Mouse (Mus musculus) adrenal gland (tissue): ENCODE results near the gene Olfr1491.

Experiments used
- intact Hi-C: fragments of 180-260 bp; cut with DNase I; formaldehyde crosslinking; loops from one replicate; pipeline ENCODE4 v1.15.1; 2025
- long read RNA-seq, 2 experiments: library from polyadenylated mRNA; unstranded; transcript quantifications; one replicate each; pipeline ENCODE4 v2.0.0; 2020; ENCODE audit warnings: borderline replicate concordance in 1 of 2; ENCODE audit not compliant: insufficient replicate concordance in 1 of 2

The Olfr1491 gene
- long read RNA-seq, experiment 1: 0 reads
- long read RNA-seq, experiment 2: 0 reads

DNA sequence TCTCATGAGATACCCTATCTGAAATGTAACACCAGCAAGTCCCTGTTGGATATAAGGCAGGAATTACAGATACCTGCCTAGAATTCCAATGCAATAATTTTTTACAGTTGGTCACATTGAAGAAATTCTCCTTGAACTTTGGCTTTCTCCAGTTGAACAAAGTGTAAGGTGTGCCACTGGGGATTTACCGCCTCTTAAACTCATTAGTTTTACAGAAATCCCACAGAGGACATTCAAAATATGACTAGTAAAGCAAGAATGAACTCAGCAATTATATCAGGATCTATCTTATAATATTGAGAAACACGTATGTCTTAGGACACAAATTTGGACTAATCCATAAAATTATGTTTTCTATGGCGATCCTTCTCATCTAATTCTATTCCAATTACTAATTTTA, at the start of gene Olfr1491:
Gene Olfr1491, plus strand, starts transcription at position 301 of the 400 bp plus-strand sequence.
- intact Hi-C loops: no loop called here

GRCm38 (mm10) chr19:13650791-13651190, 46.3 kb upstream of the Olfr1491 start, which contains the start of gene Olfr1490:
Gene Olfr1490, plus strand, starts transcription at chr19:13651091.
- intact Hi-C loops: no loop called here

DNA sequence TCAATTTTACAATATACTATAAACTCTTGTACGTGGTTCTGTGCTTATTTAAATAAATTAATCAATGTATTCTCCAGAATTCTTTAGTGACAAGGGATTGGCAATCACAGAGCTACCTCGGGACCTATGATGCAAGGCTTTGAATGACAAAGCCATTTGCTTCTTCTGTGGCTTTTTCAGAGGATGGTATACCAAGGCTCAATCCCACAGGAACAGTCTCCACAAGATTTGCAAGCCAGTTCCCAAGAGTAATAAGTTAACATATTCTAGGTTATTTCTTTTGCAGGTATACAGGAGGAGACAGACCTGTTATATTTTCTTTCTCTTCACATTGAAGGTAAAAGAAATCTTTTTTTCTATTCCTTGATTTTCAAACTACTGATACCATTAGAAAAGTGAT, 25.9 kb downstream of the Olfr1491 start, which contains the start of gene Olfr1493-ps1:
Gene Olfr1493-ps1, plus strand, starts transcription at position 301 of the 400 bp plus-strand sequence.
- intact Hi-C loops: no loop called here

- intact Hi-C loops: no loop called here
Observed at GRCm38 (mm10) chr19:13739428-13739827, 42.4 kb downstream of the Olfr1491 start, which contains the start of gene Olfr1494. Gene Olfr1494, plus strand, starts transcription at chr19:13739728.

- intact Hi-C loops: no loop called here
Observed at GRCm38 (mm10) chr19:13749366-13749765, 52.3 kb downstream of the Olfr1491 start.
